Mouse (Mus musculus): ENCODE measurements around the gene Ddx54.

The Ddx54 gene

DNA sequence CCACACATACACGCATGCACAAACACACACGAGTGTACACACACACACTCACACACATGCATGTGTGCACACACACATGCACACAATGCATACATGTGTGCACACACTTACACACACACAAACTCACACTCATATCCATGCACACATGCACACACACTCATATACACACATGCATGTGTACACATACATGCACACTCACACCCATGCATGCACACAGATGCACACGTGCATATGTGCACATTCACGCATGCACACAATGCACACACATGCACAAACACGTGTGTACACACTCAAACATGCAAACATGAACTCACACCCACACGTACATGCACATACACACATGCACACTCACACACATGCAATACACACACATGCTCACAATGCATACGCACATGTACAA is 27.6 kb downstream of the Ddx54 start:
- in situ Hi-C loops (cut with MboI; ENCODE audit: low sequenced_read_pairs) = no loop called here

DNA sequence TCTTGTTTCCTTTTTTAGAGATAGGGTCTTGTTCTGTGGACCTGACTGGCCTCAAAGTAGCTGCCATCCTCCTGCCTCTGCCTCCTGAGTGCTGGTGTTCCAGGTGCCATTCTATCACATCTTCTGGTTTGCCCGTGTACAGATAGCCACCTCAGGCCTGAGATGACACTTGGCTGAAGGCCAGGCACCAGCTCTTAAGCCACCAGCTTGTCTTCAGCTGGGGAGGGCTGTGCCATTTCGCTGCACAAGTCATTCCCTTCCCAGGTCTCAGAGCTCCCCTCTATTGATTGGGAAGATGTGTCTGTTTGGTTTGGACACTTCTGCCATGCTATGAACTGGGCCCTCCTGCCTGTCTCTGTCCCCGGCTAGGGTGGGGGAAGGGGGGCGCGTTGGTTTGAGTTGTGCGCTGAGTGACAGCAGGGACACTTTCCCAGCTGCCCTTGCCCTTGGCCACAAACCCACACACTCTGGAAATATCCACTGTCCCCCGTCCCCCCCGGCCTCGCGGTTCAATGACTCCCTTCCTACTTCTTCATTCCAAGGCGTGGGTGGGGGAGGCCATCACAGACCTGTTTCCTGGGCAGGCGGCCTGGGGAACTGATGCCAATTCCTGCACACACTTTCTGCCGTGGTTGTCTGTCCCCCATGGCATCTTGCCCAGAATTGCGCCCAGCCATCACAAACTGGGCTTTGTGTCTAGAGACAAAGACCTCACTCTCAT is 31.0 kb downstream of the Ddx54 start:
- in situ Hi-C loops (cut with MboI; ENCODE audit: low sequenced_read_pairs) = no loop called here

GRCm38 (mm10) chr5:120644227-120644626 is 31.7 kb downstream of the Ddx54 start:
- in situ Hi-C loops (cut with MboI; ENCODE audit: low sequenced_read_pairs) = no loop called here

GRCm38 (mm10) chr5:120645851-120646250 is 33.3 kb downstream of the Ddx54 start:
- in situ Hi-C loops (cut with MboI; ENCODE audit: low sequenced_read_pairs) = no loop called here

DNA sequence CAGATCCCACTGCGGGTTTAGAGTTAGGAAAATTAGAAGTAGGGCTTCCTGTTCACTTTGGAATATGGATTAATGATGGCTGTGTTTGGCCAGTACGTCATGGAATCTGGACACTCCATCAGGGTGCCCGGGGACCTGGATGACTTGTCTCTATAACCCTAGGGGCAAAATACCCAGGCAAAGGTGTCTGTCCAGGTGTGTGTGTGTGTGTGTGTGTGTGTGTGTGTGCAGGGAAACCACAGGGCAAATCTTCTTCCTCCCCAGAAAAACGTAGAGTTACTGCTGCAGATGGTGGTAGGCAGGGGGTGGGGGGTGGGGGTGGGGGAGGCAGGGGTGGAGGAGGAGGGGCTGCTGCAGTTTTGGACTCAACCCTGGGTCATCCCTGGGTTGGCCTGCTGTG is 34.8 kb downstream of the Ddx54 start:
- in situ Hi-C loops (cut with MboI; ENCODE audit: low sequenced_read_pairs) = no loop called here

DNA sequence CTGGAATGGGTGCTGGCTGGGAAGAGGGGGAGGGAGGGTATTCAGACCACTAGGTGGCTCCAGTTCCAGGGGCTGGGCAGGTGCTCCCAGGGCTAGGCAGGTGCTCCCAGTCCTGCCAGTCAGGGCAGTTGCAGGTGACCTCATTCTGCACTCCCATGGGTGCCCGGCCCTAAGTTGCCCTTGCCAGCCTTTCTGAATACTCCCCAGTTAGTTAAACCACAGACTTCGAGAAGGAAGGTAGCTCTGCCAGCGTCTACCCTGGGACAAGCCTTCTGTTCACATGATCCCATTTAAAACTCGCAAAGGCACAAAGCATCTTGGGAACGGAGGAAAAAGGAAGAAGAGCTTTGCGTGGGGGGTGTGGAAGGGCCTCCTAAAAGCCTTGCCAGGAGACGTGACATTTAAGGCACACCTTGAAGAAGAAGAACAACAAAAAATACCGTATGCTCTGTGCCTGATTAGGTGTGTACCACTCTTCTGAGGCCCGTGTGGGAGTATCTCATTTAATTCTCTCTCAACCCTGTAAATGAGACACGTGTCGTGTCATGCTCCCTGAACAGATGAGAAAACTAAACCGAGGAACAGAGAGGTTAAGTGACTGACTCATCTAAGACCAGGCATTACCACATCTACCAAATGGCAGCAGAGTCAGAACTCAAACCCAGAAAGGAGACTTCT is 35.4 kb downstream of the Ddx54 start:
- in situ Hi-C loops (cut with MboI; ENCODE audit: low sequenced_read_pairs) = no loop called here

- in situ Hi-C loops (cut with MboI; ENCODE audit: low sequenced_read_pairs) = no loop called here
Observed at GRCm38 (mm10) chr5:120648569-120649373, 36.2 kb downstream of the Ddx54 start, which contains the start of gene Rasal1. TSS of gene Rasal1 (plus strand) at chr5:120648812.

DNA sequence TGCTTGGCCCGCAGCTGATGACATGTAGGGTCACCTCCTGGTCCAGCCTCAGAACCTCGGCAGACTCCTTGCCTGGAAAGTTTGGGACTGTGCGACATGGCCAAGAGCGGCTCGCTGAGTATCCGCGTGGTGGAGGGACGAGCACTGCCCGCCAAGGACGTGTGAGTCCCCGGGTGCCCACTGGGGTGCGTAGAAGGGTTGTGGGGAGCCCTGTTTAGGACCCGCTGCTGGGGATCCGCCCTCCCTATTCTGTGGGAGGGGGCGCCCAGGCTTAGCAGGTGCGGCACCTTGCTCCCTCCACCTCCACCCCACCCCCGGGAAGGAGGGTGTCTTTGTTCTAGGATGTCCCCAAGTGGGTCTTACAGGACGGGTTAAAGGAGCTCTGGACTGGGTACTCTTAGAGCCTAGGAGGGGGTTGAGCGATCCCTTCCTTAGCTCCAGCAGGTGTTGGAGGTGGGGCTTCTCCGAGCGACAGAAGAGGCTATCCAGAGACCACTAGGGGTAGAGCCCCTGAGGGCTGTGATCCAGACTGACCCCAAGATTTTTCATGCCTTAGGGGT is 36.9 kb downstream of the Ddx54 start:
- in situ Hi-C loops (cut with MboI; ENCODE audit: low sequenced_read_pairs) = no loop called here

DNA sequence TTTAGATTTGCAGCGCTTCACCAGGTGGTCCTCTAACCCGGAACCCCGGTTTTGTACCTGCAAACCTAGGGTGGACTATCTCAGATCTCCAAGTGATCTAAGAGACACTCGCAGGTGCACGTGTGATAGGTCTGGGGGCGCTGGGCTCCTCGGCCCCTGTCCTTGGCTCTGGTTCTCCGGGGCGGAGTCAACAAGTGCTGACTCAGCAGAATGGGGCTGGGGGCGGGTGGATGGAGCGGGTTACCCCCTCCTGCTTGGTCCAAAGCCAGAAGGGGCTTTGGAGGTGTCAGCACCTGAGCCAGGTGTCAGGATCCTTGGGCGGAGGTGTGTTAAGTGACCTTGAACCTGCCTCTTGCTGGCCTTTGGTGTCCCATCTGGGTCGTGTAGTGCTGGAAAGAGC is 37.4 kb downstream of the Ddx54 start:
- in situ Hi-C loops (cut with MboI; ENCODE audit: low sequenced_read_pairs) = no loop called here

GRCm38 (mm10) chr5:120651230-120651629 is 38.7 kb downstream of the Ddx54 start:
- in situ Hi-C loops (cut with MboI; ENCODE audit: low sequenced_read_pairs) = no loop called here

DNA sequence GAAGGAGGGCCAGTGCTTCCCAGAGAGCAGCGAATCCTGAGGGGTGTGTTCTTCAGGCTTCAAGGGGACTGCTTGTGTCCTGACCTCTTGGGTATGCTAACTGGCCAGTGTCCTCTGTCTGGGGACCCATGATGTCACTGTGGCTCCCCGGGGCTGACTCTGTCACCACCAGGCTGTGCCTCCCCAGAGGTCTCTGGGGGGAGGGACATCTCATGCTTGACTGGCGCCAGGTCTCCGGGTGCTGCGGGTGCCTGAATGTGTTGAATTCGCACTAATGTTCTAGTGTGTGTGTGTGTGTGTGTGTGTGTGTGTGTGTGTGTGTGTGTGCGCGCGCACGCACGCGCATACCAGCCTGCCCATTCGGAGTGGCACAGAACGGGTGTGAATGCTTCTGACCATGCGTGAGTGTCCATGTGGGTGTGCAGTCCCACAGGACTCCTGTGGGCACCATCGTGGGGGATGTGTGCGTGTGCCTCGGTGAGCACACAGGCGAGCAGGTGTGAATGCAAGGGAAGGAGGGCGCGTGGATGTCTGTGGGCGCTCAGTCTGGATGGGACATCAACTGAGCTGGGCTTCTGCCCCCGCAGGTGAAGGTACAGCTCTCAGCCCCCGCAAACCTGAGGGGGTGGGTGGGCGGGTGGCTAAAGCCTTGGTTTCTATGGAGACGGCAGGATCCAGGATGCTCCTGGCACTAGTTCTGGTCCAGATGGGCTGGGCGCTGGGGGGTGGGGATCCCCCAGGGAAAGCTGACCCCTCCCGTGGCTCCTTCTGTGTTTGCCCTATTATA is 40.6 kb downstream of the Ddx54 start:
- in situ Hi-C loops (cut with MboI; ENCODE audit: low sequenced_read_pairs) = no loop called here

- in situ Hi-C loops (cut with MboI; ENCODE audit: low sequenced_read_pairs) = no loop called here
Observed at GRCm38 (mm10) chr5:120653873-120654272, 41.3 kb downstream of the Ddx54 start.

- in situ Hi-C loops (cut with MboI; ENCODE audit: low sequenced_read_pairs) = no loop called here
Observed at GRCm38 (mm10) chr5:120656281-120656751, 43.8 kb downstream of the Ddx54 start.

DNA sequence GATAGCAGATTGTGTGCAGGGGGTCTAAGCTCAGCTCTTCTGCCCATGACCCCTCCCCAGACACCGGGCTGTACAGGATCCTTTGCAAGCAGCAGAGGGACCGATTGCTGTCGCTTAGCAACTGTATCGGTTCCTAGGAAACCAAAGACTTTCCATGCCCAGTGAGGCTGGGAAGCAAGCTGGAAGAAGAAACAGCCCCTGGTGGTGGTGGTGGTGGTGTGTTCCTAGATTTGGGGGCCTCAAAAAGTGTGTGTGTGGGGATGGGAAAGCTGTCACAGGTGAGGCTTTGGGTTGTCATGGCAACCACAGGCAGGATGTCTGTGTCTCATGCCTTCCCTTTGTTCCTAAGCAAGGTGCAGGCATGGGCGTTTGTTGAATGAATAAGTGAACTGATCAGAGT is 48.3 kb downstream of the Ddx54 start:
- in situ Hi-C loops (cut with MboI; ENCODE audit: low sequenced_read_pairs) = no loop called here

DNA sequence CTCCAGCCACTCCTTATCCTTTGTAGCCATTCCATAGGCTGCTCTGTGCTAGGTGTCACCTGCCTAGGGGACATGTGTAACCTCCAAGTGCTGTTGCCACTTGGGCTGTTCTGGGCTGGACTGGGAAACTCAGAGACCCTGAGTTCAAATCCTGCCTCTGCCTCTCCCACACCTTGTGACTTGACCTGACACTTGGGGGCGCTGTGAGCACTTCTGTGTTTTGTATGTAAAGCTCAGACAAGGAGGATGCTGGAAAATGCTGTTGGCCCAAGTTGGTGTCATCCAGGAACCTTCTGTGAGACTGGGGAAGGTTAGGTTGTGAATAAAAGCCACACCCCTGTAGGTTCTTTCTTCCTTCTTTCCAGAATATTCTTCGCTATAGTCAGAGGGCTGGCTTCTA is 52.3 kb downstream of the Ddx54 start:
- in situ Hi-C loops (cut with MboI; ENCODE audit: low sequenced_read_pairs) = no loop called here

DNA sequence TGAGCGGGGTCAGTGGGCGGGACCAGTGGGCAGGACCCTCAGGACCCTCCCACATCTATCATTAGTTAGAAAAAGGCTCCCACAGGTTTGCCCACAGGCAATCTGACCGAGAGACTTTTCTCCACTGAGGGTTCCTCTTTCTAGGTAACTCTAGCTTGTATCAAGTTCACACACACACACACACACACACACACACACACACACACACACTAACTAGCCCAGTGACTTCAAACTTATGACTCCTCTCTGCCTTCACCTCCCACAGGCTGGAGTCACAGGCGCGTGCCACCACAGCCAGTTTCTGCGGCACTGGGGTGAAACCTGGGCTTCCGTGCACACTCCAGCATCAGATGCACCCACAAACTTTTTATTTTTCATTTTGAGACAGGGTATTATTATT is 56.2 kb downstream of the Ddx54 start:
- in situ Hi-C loops (cut with MboI; ENCODE audit: low sequenced_read_pairs) = no loop called here

DNA sequence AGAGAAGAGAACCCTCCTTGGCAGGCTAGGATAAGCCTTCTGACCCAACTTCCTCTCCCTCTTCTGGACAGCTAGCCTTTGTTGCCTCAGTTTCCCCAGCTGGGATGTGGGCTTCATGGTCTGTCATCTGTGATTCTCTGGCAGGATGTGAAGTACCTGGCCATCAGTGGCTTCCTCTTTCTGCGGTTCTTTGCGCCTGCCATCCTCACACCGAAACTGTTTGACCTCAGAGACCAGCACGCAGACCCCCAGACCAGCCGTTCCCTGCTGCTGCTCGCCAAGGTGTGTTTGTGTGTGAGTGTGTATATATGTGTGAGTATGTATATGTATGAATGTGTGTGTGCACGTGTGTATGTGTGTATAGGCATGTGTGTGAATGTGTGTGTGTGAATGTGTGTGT is 57.6 kb downstream of the Ddx54 start:
- in situ Hi-C loops (cut with MboI; ENCODE audit: low sequenced_read_pairs) = no loop called here

DNA sequence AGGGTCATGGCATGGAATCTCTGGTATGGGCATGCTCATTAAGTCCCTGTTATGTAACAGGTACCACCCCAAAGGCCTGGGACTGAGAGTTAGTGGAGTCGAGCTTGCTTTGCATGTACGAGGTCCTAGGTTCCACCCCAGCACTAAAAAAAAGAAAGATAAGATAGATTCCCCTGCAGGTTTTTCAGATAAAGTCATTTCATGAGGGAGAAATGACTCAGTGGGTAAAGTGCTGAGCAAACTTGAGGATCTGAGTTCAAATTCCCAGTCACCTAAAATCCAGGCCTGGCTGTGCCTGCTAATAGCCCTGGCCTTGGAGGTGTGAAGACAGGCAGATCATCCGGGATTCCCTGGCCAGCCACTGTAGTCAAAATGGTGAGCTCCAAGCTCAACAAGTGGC is 59.3 kb downstream of the Ddx54 start:
- in situ Hi-C loops (cut with MboI; ENCODE audit: low sequenced_read_pairs) = no loop called here

GRCm38 (mm10) chr5:120673626-120674025 is 61.1 kb downstream of the Ddx54 start:
- in situ Hi-C loops (cut with MboI; ENCODE audit: low sequenced_read_pairs) = no loop called here

Measured in CH12F3 (cell line).